Mouse (Mus musculus): ENCODE data around the gene Zfp329. TPM values are rescaled to one million over a fixed set of nuclear protein-coding genes. Genes with fewer than 3 reads are reported as not detected.

Zfp329 gene
- total RNA-seq (2012; rRNA removed), result 10.3 and 13.6 TPM in 2 replicates

GRCm38 (mm10) chr7:12818521-12819295 is at the start of gene Zfp329:
Zfp329 (minus strand) TSS chr7:12818858.
- Histone ChIP-seq H3K36me3 (ENCODE audit: control insufficient read depth, insufficient read depth, low read length, poor library complexity, severe bottlenecking) (no peaks in the 10 kb centered on the region), H3K27ac (ENCODE audit: insufficient read depth, low read depth, low read length, poor library complexity, severe bottlenecking) (no peak within 1 kb of the TSS), H3K4me3 (ENCODE audit: insufficient read depth in 1 of 2, low read depth in 1 of 2, low read length in 2 of 2, poor library complexity in 1 of 2, severe bottlenecking in 1 of 2) (peak within 1 kb of the TSS; percentile 90 to 98), H3K9ac (ENCODE audit: insufficient read depth, low read depth, low read length, poor library complexity, severe bottlenecking) (peak within 1 kb of the TSS; percentile 97), H3K4me1 (ENCODE audit: control insufficient read depth in 2 of 2, insufficient read depth in 2 of 2, low read length in 2 of 2, poor library complexity in 1 of 2) (no peaks in the 10 kb centered on the region; a peak in 1 of 4 replicates), H3K9me3 (ENCODE audit: control insufficient read depth, insufficient read depth, low read depth, low read length) (no peaks in the 10 kb centered on the region)
- peak; percentile 85 for DNase-seq (ENCODE audit: low read depth, low spot score)
- in situ Hi-C loops (cut with MboI; ENCODE audit: low sequenced_read_pairs in 2 of 2, unreplicated experiment in 2 of 2), result no loop called here
- TF ChIP-seq ZC3H11A (IDR thresholded peaks at IDR 0.05; ENCODE audit: borderline replicate concordance, low read depth, low read length), result no peak
- TF ChIP-seq HCFC1 (IDR thresholded peaks at IDR 0.05; ENCODE audit: borderline replicate concordance, insufficient read depth, low read length), result peak; percentile 41; the same call in 1 of the 2 replicates

DNA sequence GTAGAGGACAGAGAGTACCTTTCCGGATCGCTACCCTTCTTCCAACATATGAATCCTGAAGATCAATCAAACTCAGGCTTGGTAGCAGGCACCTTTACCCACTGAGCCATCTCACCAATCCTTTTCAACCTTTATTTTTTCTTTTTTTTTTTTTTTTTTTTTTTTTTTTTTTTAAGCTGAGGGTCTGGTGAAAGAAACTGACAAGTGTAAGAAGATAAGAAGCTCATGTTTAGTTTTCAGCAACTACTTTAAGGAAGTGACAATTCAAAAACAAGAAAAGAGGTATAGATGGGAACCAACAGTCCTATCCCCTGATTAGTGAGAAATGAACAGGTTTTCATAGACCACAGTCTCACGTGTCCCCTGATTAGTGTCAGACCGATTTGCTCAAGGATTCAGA is 17.1 kb upstream of the Zfp329 start:
- in situ Hi-C loops (cut with MboI; ENCODE audit: low sequenced_read_pairs in 2 of 2, unreplicated experiment in 2 of 2), result no loop called here
- peak overlapping the region; percentile 90; the same call in 1 of the 2 replicates for H3K9ac ChIP-seq (ENCODE audit: insufficient read depth, low read depth, low read length, poor library complexity, severe bottlenecking)
- peaks cover 13% of the 10 kb centered on the region for H3K36me3 ChIP-seq (ENCODE audit: control insufficient read depth, insufficient read depth, low read length, poor library complexity, severe bottlenecking)
- peak overlapping the region; percentile 91 to 98 for H3K4me3 ChIP-seq (ENCODE audit: insufficient read depth in 1 of 2, low read depth in 1 of 2, low read length in 2 of 2, poor library complexity in 1 of 2, severe bottlenecking in 1 of 2)
- no peak overlapping the region for H3K27ac ChIP-seq (ENCODE audit: insufficient read depth, low read depth, low read length, poor library complexity, severe bottlenecking)
- DNase-seq (ENCODE audit: low read depth, low spot score), result no peak
- no peaks in the 10 kb centered on the region for H3K9me3 ChIP-seq (ENCODE audit: control insufficient read depth, insufficient read depth, low read depth, low read length)
- H3K4me1 ChIP-seq (ENCODE audit: control insufficient read depth in 2 of 2, insufficient read depth in 2 of 2, low read length in 2 of 2, poor library complexity in 1 of 2), result peaks cover 0 to 5% of the 10 kb centered on the region in 2 experiments; a peak in 2 of 4 replicates
- TF ChIP-seq MAFK (IDR thresholded peaks at IDR 0.05; ENCODE audit: insufficient read depth, low read depth, low read length) (no peak), ZC3H11A (IDR thresholded peaks at IDR 0.05; ENCODE audit: borderline replicate concordance, low read depth, low read length) (no peak), ZNF384 (IDR thresholded peaks at IDR 0.05; ENCODE audit: low read depth, low read length) (no peak), CHD2 (IDR thresholded peaks at IDR 0.05; ENCODE audit: low read depth, low read length) (no peak), HCFC1 (IDR thresholded peaks at IDR 0.05; ENCODE audit: borderline replicate concordance, insufficient read depth, low read length) (no peak)

- in situ Hi-C loops (cut with MboI; ENCODE audit: low sequenced_read_pairs in 2 of 2, unreplicated experiment in 2 of 2), result no loop called here
- peak overlapping the region; percentile 90 for H3K9ac ChIP-seq (ENCODE audit: insufficient read depth, low read depth, low read length, poor library complexity, severe bottlenecking)
- H3K4me3 ChIP-seq (ENCODE audit: insufficient read depth in 1 of 2, low read depth in 1 of 2, low read length in 2 of 2, poor library complexity in 1 of 2, severe bottlenecking in 1 of 2), result peak overlapping the region; percentile 91 to 98
- H3K36me3 ChIP-seq (ENCODE audit: control insufficient read depth, insufficient read depth, low read length, poor library complexity, severe bottlenecking), result peaks cover 12% of the 10 kb centered on the region
- H3K4me1 ChIP-seq (ENCODE audit: control insufficient read depth in 2 of 2, insufficient read depth in 2 of 2, low read length in 2 of 2, poor library complexity in 1 of 2), result peaks cover 0 to 5% of the 10 kb centered on the region in 2 experiments; a peak in 2 of 4 replicates
- DNase-seq (ENCODE audit: low read depth, low spot score), result no peak
- TF ChIP-seq ZNF384 (IDR thresholded peaks at IDR 0.05; ENCODE audit: low read depth, low read length), result no peak
- TF ChIP-seq MAFK (IDR thresholded peaks at IDR 0.05; ENCODE audit: insufficient read depth, low read depth, low read length), result no peak
- H3K9me3 ChIP-seq (ENCODE audit: control insufficient read depth, insufficient read depth, low read depth, low read length), result no peaks in the 10 kb centered on the region
- peak overlapping the region; percentile 88 for H3K27ac ChIP-seq (ENCODE audit: insufficient read depth, low read depth, low read length, poor library complexity, severe bottlenecking)
Observed at GRCm38 (mm10) chr7:12835193-12835671, 16.6 kb upstream of the Zfp329 start.

DNA sequence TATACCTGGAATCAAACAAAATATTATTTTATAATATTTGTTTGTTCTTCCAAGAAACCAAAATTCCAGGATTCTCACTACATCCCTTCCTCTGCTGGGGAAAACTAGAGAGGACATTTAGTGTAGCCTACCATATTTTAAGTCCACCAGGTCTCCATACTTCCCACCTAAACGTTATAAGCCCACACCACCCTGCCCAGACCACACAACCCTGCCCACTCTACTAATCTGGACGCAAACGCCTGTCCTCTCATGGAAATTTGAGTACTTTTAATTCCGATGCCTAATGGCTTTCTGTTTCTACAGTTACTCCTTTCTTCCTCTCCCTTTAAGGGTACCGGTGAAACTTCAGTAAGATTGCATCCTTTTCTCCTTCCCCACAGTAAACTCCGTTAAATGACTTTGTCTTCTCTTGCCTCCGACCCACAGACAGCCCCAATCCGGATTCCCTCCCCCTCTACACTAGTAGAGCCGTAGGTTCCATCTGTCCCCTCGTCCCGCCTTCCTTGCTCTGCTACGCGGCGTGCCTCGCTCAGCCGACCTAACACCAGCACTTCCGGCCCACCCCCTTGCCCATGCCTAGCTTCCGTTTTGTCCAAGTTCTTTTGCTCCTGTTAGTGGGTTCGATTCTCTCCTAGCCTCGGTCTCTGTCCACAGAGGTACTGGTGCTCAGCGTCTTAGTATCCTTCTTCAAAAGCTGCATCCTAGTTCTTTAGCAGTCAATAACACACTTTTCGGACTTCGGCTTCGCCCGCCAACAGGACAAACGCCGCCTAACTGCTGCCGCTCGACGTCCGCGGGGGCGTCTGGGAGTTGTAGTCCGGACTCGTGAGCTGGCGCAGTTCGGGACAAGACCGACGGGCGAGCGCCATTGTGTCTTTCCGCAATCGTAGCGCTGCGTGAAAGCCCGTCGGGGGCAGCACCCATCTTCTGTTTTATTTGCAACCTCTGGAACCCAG is 15.8 kb upstream of the Zfp329 start, which contains the start of gene Zfp110:
TSS of gene Zfp110 (plus strand) at position 600 of the 959 bp plus-strand sequence.
- in situ Hi-C loops (cut with MboI; ENCODE audit: low sequenced_read_pairs in 2 of 2, unreplicated experiment in 2 of 2), result no loop called here
- H3K4me1 ChIP-seq (ENCODE audit: control insufficient read depth in 2 of 2, insufficient read depth in 2 of 2, low read length in 2 of 2, poor library complexity in 1 of 2), result peaks cover 0 to 5% of the 10 kb centered on the region in 2 experiments; a peak in 2 of 4 replicates
- H3K36me3 ChIP-seq (ENCODE audit: control insufficient read depth, insufficient read depth, low read length, poor library complexity, severe bottlenecking), result peaks cover 8% of the 10 kb centered on the region
- peak; percentile 93 for DNase-seq (ENCODE audit: low read depth, low spot score)
- no peaks in the 10 kb centered on the region for H3K9me3 ChIP-seq (ENCODE audit: control insufficient read depth, insufficient read depth, low read depth, low read length)
- H3K4me3 ChIP-seq (ENCODE audit: insufficient read depth in 1 of 2, low read depth in 1 of 2, low read length in 2 of 2, poor library complexity in 1 of 2, severe bottlenecking in 1 of 2), result peak within 1 kb of the TSS; percentile 91 to 98
- H3K9ac ChIP-seq (ENCODE audit: insufficient read depth, low read depth, low read length, poor library complexity, severe bottlenecking), result peak within 1 kb of the TSS; percentile 90
- TF ChIP-seq HCFC1 (IDR thresholded peaks at IDR 0.05; ENCODE audit: borderline replicate concordance, insufficient read depth, low read length) (peak; percentile 93), MAFK (IDR thresholded peaks at IDR 0.05; ENCODE audit: insufficient read depth, low read depth, low read length) (no peak), CHD2 (IDR thresholded peaks at IDR 0.05; ENCODE audit: low read depth, low read length) (0 out of 2 replicates have a peak, but pooled peaks have one; percentile 19), ZNF384 (IDR thresholded peaks at IDR 0.05; ENCODE audit: low read depth, low read length) (no peak), ZC3H11A (IDR thresholded peaks at IDR 0.05; ENCODE audit: borderline replicate concordance, low read depth, low read length) (no peak)
- peak within 1 kb of the TSS; percentile 88 for H3K27ac ChIP-seq (ENCODE audit: insufficient read depth, low read depth, low read length, poor library complexity, severe bottlenecking)

Data from ES-E14 (cell line).